Mouse (Mus musculus): ENCODE measurements around the gene Pcnt.

Pcnt gene

GRCm38 (mm10) chr10:76442178-76443088, at the start of gene Pcnt:
TSS of gene Pcnt (minus strand) at chr10:76442786.
- peak; percentile 96 to 97 for DNase-seq

DNA sequence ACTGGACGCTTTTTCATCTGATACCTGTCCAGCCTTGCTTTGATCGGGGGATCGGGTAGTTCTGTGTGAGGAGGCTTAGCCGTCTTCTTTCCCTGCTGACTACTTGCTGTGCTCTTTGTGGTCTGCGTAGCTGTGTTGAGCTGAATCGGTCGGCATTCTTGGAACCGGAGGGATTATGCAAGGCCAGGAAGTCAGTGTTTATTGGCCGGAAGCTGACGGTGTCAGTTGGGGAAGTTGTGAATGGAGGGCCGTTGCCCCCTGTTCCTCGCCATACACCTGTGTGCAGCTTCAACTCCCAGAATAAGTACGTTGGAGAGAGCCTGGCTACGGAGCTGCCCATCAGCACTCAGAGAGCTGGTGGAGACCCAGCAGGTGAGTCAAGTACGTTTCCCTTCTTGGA, 46.6 kb upstream of the Pcnt start:
- no peak for DNase-seq

- DNase-seq, result no peak
Measured at GRCm38 (mm10) chr10:76488265-76488664, 45.7 kb upstream of the Pcnt start.

GRCm38 (mm10) chr10:76486302-76486701, 43.7 kb upstream of the Pcnt start:
- DNase-seq, result no peak

- no peak for DNase-seq
Measured at GRCm38 (mm10) chr10:76481480-76481879, 38.9 kb upstream of the Pcnt start.

DNA sequence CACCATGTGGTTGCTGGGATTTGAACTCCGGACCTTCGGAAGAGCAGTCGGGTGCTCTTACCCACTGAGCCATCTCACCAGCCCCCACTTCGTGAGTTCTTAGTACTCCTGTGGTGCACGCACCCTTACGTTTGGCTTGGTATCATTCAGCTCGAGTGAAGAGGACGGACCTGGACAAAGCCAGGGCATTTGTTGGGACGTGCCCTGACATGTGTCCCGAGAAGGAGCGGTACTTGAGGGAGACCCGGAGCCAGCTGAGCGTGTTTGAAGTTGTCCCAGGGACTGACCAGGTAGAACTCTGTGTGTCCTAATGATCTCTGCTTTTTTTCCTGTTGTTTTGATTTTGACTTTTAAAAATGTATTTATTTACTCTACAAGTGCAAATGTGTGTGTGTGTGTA, 38.3 kb upstream of the Pcnt start:
- DNase-seq, result no peak

GRCm38 (mm10) chr10:76473759-76474158, 31.2 kb upstream of the Pcnt start:
- DNase-seq, result no peak

DNA sequence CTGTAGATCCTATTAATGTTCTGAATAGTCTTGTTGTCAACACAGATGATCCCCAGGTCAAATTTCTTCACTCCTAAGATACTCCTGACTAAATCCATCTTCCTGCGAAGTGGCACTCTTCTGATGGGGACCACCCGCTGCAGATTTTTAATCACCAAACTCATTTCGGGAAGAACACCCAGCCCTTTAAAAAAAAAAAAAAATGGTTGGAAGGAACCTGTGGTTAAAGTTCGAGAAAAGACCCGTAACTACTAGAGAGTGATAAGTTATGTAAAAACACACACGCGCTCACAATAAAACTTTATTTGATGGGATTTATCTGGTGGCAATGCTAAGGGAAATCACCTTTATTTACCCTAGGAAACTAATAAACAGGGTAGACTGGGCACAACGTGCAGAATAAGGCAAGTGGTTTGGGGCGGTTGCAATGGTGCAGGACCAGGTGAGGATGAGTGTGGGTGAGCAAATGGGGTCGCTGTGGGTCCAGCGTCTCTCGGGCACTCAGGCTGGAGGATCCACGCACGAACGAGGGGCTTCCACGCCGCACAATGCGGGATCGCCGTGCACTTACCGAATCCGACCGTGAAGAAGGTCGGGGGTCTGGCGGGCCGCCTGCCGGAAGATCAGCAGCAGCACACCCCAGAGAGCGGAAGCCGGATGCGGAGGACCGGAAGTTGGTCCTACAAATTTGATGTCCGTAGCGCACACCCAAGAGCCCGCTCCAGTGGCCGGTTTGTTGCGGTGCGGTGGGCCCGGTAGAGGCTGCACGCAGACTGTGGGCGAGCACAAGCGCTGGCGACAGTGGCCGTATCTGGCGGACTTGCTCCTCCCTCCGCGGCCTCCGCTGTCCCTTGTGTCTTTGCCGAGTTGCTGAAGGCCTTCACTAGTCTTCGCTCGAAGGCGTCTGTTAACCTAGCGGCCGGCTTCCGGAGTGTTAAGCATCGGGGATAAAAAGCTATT, 25.9 kb upstream of the Pcnt start, which contains the start of the genes Mcm3ap and Ybey:
Gene Mcm3ap (plus strand): TSS at position 725 of the 960 bp plus-strand sequence.
Gene Ybey (minus strand): TSS at position 912 of the 960 bp plus-strand sequence.
- DNase-seq, result peak; percentile 90 to 93

- DNase-seq, result no peak
Measured at GRCm38 (mm10) chr10:76462721-76463120, 20.1 kb upstream of the Pcnt start.

DNA sequence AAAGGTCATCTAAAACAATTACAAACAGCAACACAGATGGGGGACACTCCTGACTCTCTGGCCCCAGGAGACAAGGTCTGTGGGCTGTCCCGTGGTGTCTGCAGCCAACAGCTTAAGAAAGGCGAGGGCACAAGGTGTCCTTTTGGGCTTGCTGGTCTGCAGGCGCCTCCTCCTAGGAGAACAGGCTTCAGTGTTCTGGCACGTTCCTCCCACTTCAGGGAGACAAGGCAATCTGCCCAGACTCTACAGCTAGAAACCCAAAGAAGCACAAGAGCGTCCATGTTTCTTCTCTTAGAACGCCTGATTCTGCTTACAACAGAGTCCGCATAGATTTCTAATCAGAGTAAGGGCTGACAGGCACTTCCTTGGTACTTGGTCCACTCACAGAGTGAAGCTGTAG, 19.7 kb upstream of the Pcnt start:
- DNase-seq, result no peak

- DNase-seq, result no peak
Measured at GRCm38 (mm10) chr10:76461255-76461654, 18.7 kb upstream of the Pcnt start.

DNA sequence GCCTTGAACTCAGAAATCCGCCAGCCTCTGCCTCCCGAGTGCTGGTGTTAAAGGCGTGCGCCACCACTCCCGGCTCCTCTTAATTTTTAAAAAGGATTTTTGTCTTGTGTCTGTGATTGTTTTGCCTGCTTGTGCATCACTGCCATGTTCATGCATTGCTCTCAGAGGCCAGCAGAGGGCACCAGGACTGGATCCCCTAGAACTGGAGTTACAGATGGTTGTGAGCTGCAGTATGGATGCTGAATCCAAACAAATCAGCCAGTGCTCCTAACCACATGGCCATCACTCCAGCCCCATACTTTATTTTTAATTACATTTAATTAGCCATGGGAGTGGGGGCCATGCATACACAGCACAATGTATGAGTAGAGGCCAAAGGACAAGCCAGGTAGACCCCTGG, 12.7 kb upstream of the Pcnt start:
- peak; percentile 62 to 67 for DNase-seq

DNA sequence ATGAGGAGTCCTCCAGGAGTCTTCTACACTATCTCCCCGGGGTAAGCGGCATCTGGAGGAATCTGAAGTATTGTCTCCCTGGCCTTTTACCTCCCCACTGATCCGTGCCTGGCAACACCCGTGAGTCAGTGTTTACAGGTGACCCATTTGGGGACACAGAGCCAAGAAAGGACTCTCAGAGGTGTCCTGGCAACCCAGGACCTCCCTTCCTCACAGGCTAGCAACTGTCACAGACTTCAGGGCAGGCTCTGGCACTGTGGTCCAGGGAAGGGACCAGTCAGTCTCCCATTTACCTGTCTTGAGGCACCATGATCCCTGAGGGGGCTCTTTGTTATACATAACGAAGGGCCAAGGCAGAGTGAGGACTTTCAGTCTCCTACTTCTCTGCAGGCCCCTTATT, 6.3 kb upstream of the Pcnt start, which contains the start of gene 2610028H24Rik:
Gene 2610028H24Rik (plus strand): TSS at position 231 of the 400 bp plus-strand sequence.
- DNase-seq, result no peak

- no peak for DNase-seq
Measured at GRCm38 (mm10) chr10:76447406-76448229, 5.0 kb upstream of the Pcnt start.

- DNase-seq, result no peak
Measured at GRCm38 (mm10) chr10:76445996-76446681, 3.6 kb upstream of the Pcnt start.

DNA sequence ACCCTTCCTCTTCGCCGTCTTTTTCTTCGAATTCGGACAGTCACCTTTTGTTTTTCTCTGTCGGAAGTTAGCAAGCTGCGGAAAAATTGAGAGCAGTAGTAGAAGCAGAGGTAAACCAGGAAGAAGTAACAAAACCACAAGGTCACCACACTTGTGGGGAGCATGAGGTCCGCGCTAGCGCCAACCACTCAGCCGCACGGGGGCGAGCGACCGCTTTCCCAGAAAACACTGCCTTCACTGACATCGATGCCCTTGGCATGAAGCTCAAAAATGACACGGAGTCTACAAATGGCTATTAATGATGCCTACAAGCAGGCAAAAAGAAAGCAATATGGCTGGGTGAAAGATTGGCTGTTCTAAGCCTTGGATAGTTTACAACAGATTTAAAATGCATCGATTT, 2.3 kb downstream of the Pcnt start, which contains the start of gene AC141477.1:
Gene AC141477.1 (minus strand): TSS at position 164 of the 400 bp plus-strand sequence.
- DNase-seq, result no peak

DNA sequence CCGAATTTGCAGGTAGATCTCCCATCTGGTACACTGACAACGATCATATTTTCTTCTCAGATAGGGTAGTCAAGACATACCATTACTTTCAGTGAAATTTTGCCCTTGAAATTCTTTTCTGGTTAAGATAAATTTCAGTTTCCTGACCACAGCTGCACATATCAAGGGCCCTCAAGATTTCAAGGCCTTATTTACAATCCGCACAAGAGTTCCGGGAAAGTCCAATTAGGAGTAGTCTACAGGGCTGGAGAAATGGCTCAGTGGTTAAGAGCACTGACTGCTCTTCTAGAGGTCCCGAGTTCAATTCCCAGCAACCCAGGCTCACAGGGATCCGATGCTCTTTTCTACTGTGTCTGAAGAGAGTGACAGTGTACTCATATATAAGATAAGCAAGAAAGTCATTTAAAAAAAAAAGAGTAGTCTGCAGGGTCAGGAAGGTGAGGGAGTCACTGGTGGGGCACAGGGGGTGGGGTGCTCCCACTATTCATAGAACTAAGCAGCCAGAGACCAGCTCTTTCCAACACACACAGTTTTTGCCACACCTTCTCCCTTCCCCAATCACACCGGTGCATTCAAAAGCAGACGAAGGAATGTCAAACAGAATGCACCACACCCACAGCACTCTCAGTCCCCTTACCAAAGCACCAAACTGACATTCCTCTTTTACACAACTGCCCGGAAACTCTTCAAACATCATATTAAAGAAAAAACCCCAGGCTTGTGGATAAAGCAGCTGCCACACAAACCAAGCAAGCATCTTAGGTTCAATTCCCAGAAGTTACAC, 3.3 kb downstream of the Pcnt start:
- DNase-seq, result no peak

DNA sequence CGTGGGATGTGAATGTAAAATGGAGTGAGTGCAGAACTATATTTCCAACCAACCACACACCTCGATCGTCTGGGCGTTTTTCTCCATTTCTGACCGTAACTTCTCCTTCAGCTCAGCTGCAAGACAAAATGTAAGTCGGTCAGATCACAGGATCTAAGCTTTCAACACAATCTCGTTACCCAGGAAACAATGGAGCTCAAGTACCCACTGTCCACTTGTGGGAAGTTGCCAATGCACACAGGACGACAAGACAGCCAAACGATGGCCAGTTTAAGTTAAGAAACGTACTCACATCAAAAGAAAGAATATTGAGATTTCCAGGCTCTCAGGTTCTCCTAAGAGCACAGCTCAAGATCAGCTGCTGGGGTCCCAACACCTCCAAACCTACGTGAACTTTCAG, 8.7 kb downstream of the Pcnt start:
- DNase-seq, result no peak

- DNase-seq, result no peak
Measured at GRCm38 (mm10) chr10:76425674-76426073, 16.9 kb downstream of the Pcnt start.

DNA sequence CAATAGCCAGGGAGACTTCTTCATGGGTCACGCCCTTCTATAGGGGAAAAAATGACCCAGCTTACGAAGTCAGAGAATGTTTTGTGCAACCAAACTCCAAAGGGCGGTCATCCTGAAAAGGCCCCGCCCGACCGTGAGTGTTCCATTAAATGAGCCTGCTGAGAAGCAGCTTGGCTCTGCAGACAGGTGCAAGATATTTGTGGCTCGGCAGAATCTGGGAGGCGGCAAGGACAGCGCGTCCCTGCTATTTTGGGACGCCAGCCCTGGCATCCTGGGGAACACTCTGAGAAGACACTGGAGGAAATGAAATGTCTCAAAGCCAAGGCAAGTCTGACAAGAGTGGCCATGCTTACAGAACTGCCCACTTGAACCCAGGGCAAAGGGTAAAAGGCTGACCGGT, 25.8 kb downstream of the Pcnt start:
- DNase-seq, result no peak

- DNase-seq, result no peak
Measured at GRCm38 (mm10) chr10:76408520-76408919, 34.1 kb downstream of the Pcnt start.
